Mouse (Mus musculus): Measurements from ENCODE around the gene Trp53inp2. TPM values are rescaled to one million over a fixed set of nuclear protein-coding genes. Genes with fewer than 3 reads are reported as not detected.

Trp53inp2 gene
- 15.1 and 17.4 TPM in 2 replicates for polyA plus RNA-seq (2011; ENCODE audit: insufficient read depth, insufficient read length, low replicate concordance, missing spikeins)

DNA sequence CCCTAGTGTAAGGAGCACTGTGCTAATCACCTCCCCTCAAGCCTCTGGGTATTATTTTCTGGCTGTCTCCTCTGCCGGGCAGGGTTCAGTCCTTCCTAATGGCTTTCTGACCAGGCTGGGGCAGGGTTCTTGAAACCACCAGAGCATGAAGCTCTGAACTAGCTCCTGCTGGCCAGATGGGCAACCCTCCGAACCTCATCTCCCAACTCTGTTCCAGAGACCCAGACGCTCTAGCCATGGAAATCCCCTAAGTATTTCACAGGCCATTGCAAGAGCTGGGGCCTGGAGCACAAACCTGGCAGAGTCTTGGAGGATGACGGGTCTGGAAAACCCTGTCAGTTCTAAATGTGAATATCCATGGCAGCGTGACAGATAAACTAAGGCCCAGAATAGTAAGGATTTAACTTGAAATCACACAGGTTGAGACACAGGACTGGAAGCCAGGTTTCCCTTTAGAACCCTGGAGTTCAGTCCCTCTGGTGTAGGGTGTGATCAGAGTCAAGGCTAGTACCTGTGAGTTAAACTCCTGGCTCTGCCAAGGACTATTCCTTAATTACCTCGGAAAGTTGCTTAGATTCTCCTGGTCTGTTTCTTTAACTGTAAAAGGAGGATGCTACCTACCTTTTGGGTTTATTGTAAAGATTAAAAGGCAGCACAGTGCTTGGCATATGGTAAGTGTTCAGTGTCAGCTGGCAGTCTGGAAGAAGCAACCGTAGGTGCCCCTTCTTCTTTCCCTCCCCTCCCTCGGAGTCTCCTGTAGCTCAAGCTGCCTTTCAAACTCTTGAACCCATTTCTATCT is at the start of gene Trp53inp2:
Gene Trp53inp2, plus strand, starts transcription at position 799 of the 799 bp plus-strand sequence.
- Histone ChIP-seq H3K27ac (ENCODE audit: control insufficient read depth, insufficient read depth, low read depth, low read length, poor library complexity) (peak within 1 kb of the TSS; percentile 99), H3K4me3 (replicated peaks; ENCODE audit: control insufficient read depth, low read depth, low read length) (peak within 1 kb of the TSS; percentile 79), H3K4me1 (ENCODE audit: control insufficient read depth, insufficient read depth, low read length) (no peaks in the 10 kb centered on the region)
- no peak for TF ChIP-seq POLR2A (IDR thresholded peaks at IDR 0.05; ENCODE audit: borderline replicate concordance, control insufficient read depth, low read depth, low read length)
- TF ChIP-seq CTCF (IDR thresholded peaks at IDR 0.05; ENCODE audit: control insufficient read depth, insufficient read depth, low read length) = no peak
- WGBS = 66% methylated on average over 8 of the region's 8 CpGs

DNA sequence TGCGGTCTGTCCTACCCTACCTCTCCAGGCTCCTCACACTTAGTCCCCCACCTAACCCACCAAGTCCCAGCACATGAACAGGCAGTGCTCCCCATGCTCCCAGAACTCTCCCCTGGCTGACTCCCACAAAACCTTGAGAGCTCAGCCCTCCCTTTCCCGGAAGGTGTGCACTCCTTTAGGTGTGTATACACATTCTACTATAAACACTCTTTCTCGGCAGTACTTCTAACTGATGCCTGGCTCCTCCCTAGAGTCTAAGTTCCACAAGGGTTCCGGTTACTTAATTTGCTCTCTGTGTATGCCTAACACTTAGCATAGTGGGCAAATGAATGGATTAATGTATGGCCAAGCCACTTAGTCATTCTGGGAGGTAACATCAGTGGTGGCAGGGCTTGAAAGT is 49.5 kb upstream of the Trp53inp2 start:
- no peak overlapping the region for H3K27ac ChIP-seq (ENCODE audit: control insufficient read depth, insufficient read depth, low read depth, low read length, poor library complexity)
- H3K4me3 ChIP-seq (replicated peaks; ENCODE audit: control insufficient read depth, low read depth, low read length) = no peak overlapping the region
- WGBS = 92% methylated on average over 4 of the region's 4 CpGs
- H3K4me1 ChIP-seq (ENCODE audit: control insufficient read depth, insufficient read depth, low read length) = no peaks in the 10 kb centered on the region
- TF ChIP-seq CTCF (IDR thresholded peaks at IDR 0.05; ENCODE audit: control insufficient read depth, insufficient read depth, low read length) = no peak
- no peak for TF ChIP-seq POLR2A (IDR thresholded peaks at IDR 0.05; ENCODE audit: borderline replicate concordance, control insufficient read depth, low read depth, low read length)

DNA sequence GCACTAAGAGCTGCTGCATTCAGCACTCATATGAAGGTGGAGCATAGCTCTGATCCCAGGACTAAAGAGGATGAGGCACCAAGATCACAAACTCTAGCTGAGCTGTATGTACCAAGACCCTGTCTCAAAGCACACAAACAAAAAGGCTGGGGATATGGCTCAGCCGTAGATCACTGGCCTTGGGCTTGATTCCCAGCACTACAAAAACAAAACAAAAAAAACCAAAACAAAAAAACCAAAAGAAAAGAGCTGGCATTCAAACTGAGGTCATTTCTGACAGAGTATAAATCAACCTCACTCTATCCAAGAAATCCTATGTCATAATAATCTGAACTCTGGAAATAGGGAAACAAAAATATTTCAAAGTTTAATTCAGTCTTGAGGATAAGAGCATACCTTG is 47.4 kb upstream of the Trp53inp2 start:
- Histone ChIP-seq H3K4me3 (replicated peaks; ENCODE audit: control insufficient read depth, low read depth, low read length) (no peak overlapping the region), H3K4me1 (ENCODE audit: control insufficient read depth, insufficient read depth, low read length) (no peaks in the 10 kb centered on the region), H3K27ac (ENCODE audit: control insufficient read depth, insufficient read depth, low read depth, low read length, poor library complexity) (no peak overlapping the region)
- 92% methylated on average over 1 of the region's 1 CpGs for WGBS
- TF ChIP-seq CTCF (IDR thresholded peaks at IDR 0.05; ENCODE audit: control insufficient read depth, insufficient read depth, low read length) (no peak), POLR2A (IDR thresholded peaks at IDR 0.05; ENCODE audit: borderline replicate concordance, control insufficient read depth, low read depth, low read length) (no peak)

DNA sequence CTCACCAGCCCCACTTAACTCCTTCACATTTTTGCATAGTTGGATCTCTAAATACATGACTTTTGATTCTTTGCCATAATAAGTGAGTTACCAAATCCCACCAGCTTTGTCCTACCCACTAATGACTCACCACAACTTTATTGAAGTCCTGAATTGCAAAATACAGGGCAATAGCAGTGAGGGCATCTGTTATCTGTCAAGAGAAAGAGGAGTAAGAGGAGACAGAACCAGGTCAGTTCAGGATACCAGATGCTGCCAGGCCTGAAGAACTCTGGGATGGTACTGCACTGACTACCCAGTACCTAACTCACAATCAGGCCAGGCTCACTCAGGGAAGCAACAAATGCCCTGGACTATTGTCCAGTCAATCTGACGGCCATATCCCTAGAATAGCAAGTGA is 45.6 kb upstream of the Trp53inp2 start:
- 86% methylated on average over 1 of the region's 1 CpGs for WGBS
- H3K27ac ChIP-seq (ENCODE audit: control insufficient read depth, insufficient read depth, low read depth, low read length, poor library complexity) = no peak overlapping the region
- no peak for TF ChIP-seq CTCF (IDR thresholded peaks at IDR 0.05; ENCODE audit: control insufficient read depth, insufficient read depth, low read length)
- TF ChIP-seq POLR2A (IDR thresholded peaks at IDR 0.05; ENCODE audit: borderline replicate concordance, control insufficient read depth, low read depth, low read length) = no peak
- H3K4me1 ChIP-seq (ENCODE audit: control insufficient read depth, insufficient read depth, low read length) = no peaks in the 10 kb centered on the region
- H3K4me3 ChIP-seq (replicated peaks; ENCODE audit: control insufficient read depth, low read depth, low read length) = no peak overlapping the region

DNA sequence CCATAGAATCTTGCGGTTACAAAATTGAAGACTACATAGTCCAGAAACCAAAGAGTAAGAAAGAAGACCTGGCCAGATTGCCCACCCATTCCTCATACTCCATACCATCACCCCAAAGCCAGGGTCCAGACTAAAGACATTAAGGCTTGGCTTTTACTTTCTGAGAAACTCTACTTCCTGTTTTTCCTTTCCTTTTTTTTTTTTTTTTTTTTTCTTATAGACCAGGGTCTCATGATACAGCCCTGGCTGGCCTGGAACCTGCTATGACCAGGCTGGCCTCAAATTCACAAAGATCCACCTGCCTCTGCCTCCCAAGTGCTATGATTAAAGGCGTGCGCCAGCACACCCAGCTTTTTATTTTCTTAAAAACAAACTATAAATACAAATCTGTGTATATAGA is 44.6 kb upstream of the Trp53inp2 start:
- H3K4me1 ChIP-seq (ENCODE audit: control insufficient read depth, insufficient read depth, low read length) = no peaks in the 10 kb centered on the region
- H3K27ac ChIP-seq (ENCODE audit: control insufficient read depth, insufficient read depth, low read depth, low read length, poor library complexity) = no peak overlapping the region
- no peak for TF ChIP-seq CTCF (IDR thresholded peaks at IDR 0.05; ENCODE audit: control insufficient read depth, insufficient read depth, low read length)
- no peak for TF ChIP-seq POLR2A (IDR thresholded peaks at IDR 0.05; ENCODE audit: borderline replicate concordance, control insufficient read depth, low read depth, low read length)
- 90% methylated on average over 3 of the region's 3 CpGs for WGBS
- no peak overlapping the region for H3K4me3 ChIP-seq (replicated peaks; ENCODE audit: control insufficient read depth, low read depth, low read length)

DNA sequence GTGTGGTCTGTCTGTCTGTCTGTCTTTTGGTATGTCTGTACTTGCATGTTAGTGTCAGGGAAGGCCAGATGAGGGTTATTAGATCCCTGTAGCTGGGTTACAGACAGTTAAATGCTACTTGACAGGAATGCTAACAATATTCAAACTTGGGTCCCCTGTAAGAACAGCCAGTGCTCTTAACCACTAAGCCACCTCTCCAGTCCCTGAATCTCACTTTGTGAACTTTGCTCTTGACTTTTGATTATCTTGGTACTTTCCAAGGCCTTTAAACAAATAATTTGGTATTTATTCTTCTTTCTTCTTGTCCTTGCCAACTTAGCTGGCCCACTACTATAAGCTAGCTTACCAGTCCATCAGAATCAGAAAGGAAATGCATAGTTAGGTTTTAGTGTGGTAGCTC is 40.7 kb upstream of the Trp53inp2 start:
- TF ChIP-seq CTCF (IDR thresholded peaks at IDR 0.05; ENCODE audit: control insufficient read depth, insufficient read depth, low read length) (no peak), POLR2A (IDR thresholded peaks at IDR 0.05; ENCODE audit: borderline replicate concordance, control insufficient read depth, low read depth, low read length) (no peak)
- no peak overlapping the region for H3K27ac ChIP-seq (ENCODE audit: control insufficient read depth, insufficient read depth, low read depth, low read length, poor library complexity)
- no peak overlapping the region for H3K4me3 ChIP-seq (replicated peaks; ENCODE audit: control insufficient read depth, low read depth, low read length)
- H3K4me1 ChIP-seq (ENCODE audit: control insufficient read depth, insufficient read depth, low read length) = no peaks in the 10 kb centered on the region

DNA sequence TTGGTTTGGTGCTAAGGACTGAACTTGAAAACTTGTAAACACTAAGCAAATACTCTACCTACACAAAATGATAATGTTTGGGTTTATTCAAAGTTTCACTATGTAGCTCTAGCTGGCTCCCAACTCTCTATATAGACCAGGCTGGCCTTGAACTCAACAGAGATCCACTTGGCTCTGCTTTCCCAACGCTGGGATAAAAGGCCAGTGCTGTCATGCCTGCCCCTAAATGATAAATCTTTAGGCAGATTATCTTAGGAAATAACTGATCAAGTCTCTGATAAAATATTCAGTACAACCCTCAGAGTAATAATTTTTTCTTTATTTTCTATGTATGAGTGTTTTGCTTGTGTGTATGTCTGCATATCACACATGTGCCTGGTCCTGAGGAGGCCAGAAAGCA is 34.2 kb upstream of the Trp53inp2 start:
- Histone ChIP-seq H3K4me1 (ENCODE audit: control insufficient read depth, insufficient read depth, low read length) (no peaks in the 10 kb centered on the region), H3K4me3 (replicated peaks; ENCODE audit: control insufficient read depth, low read depth, low read length) (no peak overlapping the region), H3K27ac (ENCODE audit: control insufficient read depth, insufficient read depth, low read depth, low read length, poor library complexity) (no peak overlapping the region)
- TF ChIP-seq CTCF (IDR thresholded peaks at IDR 0.05; ENCODE audit: control insufficient read depth, insufficient read depth, low read length) (no peak), POLR2A (IDR thresholded peaks at IDR 0.05; ENCODE audit: borderline replicate concordance, control insufficient read depth, low read depth, low read length) (no peak)
- 69% methylated on average over 1 of the region's 1 CpGs for WGBS

DNA sequence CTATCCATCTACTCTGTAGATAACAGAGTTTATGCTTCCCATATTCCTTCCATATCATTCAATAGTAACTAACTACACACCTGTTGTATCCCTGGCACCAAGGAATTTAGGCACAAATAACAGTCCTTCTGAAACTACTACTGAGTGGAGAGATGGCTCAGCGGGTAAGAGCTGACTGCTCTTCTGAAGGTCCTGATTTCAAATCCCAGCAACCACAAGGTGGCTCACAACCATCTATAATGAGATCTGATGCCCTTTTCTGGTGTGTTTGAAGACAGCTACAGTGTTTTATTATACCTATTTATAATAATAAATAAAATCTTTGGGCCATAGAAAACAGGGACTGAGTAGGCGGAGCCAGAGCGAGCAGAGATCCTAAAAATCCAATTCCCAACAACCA is 26.5 kb upstream of the Trp53inp2 start:
- 85% methylated on average over 3 of the region's 3 CpGs for WGBS

More for the DNA sequence above, 26.5 kb upstream of the Trp53inp2 start:
- Histone ChIP-seq H3K4me3 (replicated peaks; ENCODE audit: control insufficient read depth, low read depth, low read length) (no peak overlapping the region), H3K4me1 (ENCODE audit: control insufficient read depth, insufficient read depth, low read length) (no peaks in the 10 kb centered on the region; the same call in 1 of the 2 replicates), H3K27ac (ENCODE audit: control insufficient read depth, insufficient read depth, low read depth, low read length, poor library complexity) (no peak overlapping the region)
- TF ChIP-seq CTCF (IDR thresholded peaks at IDR 0.05; ENCODE audit: control insufficient read depth, insufficient read depth, low read length) (no peak), POLR2A (IDR thresholded peaks at IDR 0.05; ENCODE audit: borderline replicate concordance, control insufficient read depth, low read depth, low read length) (no peak)

Measured in bone marrow, adult 2 months (tissue).